Mouse (Mus musculus) CH12.LX (cell line): ENCODE measurements around the gene Fam13c. TPM values are rescaled to one million over a fixed set of nuclear protein-coding genes. Genes with fewer than 3 reads are reported as not detected.

Experiments
- DNase-seq: peaks from one replicate; pipeline ENCODE4 v3.0.0-alpha.2; 2013; ENCODE audit errors: extremely low read depth
- H3K27ac ChIP-seq: 2 replicates; pipeline ENCODE4 v1.5.1; 2012; ENCODE audit warnings: low read depth, mild to moderate bottlenecking, control low read depth, moderate library complexity; ENCODE audit not compliant: insufficient read depth
- H3K27me3 ChIP-seq: replicated peaks from 2 replicates; pipeline ENCODE3; 2012; ENCODE audit warnings: inconsistent platforms
- H3K36me3 ChIP-seq, 2 experiments: replicated peaks in 1 of 2; 2 replicates each; pipeline versions ENCODE3 to v1.6.1; 2012; ENCODE audit warnings: inconsistent platforms in 1 of 2, low read length in 1 of 2, mild to moderate bottlenecking in 1 of 2, mixed read lengths in 1 of 2, moderate library complexity in 1 of 2; ENCODE audit not compliant: control insufficient read depth in 1 of 2, insufficient read depth in 1 of 2
- H3K4me1 ChIP-seq, 2 experiments: 2 replicates each; pipeline ENCODE4 v1.6.1; 2012; ENCODE audit warnings: inconsistent platforms in 1 of 2, moderate library complexity in 1 of 2; ENCODE audit not compliant: insufficient read depth in 2 of 2, control insufficient read depth in 1 of 2
- H3K4me2 ChIP-seq: 2 replicates; pipeline ENCODE4 v1.6.1; 2012; ENCODE audit warnings: low read depth, mild to moderate bottlenecking, control low read depth; ENCODE audit not compliant: poor library complexity, insufficient read depth, severe bottlenecking
- H3K4me3 ChIP-seq, 3 experiments: fragments of 150-350 bp in 1 of 3; sonication (generic) in 1 of 3; replicated peaks in 1 of 3; 2 replicates each; pipeline versions ENCODE3 to v1.5.1; 2011 to 2012; ENCODE audit warnings: low read depth in 2 of 3, low read length in 2 of 3, mild to moderate bottlenecking in 2 of 3, moderate library complexity in 2 of 3, control low read depth in 1 of 3, improper control_type of control experiment in 1 of 3, inconsistent platforms in 1 of 3, mixed read lengths in 1 of 3; ENCODE audit not compliant: poor library complexity in 1 of 3
- H3K79me2 ChIP-seq: replicated peaks from 2 replicates; pipeline ENCODE4 v1.6.1; 2012; ENCODE audit warnings: mild to moderate bottlenecking, moderate library complexity; ENCODE audit not compliant: control insufficient read depth, poor library complexity, insufficient read depth, severe bottlenecking; ENCODE audit errors: extremely low read depth
- H3K9ac ChIP-seq: 2 replicates; pipeline ENCODE4 v1.6.1; 2012; ENCODE audit warnings: low read depth, mild to moderate bottlenecking, control low read depth, moderate library complexity; ENCODE audit not compliant: insufficient read depth
- H3K9me3 ChIP-seq: replicated peaks from 2 replicates; pipeline ENCODE3; 2012; ENCODE audit warnings: low read length, inconsistent platforms, mixed read lengths
- BHLHE40 ChIP-seq: IDR thresholded peaks from 2 replicates; pipeline ENCODE4 v1.6.1; 2011; ENCODE audit warnings: mild to moderate bottlenecking, low read depth, low read length, improper control_type of control experiment
- CTCF ChIP-seq, 2 experiments: IDR thresholded peaks in 1 of 2; conservative IDR thresholded peaks in 1 of 2; 2 replicates each; pipeline ENCODE4 v1.5.1; 2011 to 2012; ENCODE audit warnings: low read depth in 2 of 2, low read length in 2 of 2, improper control_type of control experiment in 1 of 2, inconsistent platforms in 1 of 2, mild to moderate bottlenecking in 1 of 2, moderate library complexity in 1 of 2
- E2F4 ChIP-seq: IDR thresholded peaks from 2 replicates; pipeline ENCODE4 v1.6.1; 2011; ENCODE audit warnings: low read depth, low read length, improper control_type of control experiment; ENCODE audit not compliant: insufficient replicate concordance
- GABPA ChIP-seq: IDR thresholded peaks from 2 replicates; pipeline ENCODE4 v1.6.1; 2012; ENCODE audit warnings: low read depth, low read length, improper control_type of control experiment, inconsistent platforms; ENCODE audit not compliant: insufficient replicate concordance
- HCFC1 ChIP-seq: IDR thresholded peaks from 2 replicates; pipeline ENCODE4 v1.6.1; 2012; ENCODE audit warnings: low read depth, mild to moderate bottlenecking, inconsistent platforms, low read length, improper control_type of control experiment
- JUN ChIP-seq: IDR thresholded peaks from 2 replicates; pipeline ENCODE4 v1.6.1; 2011; ENCODE audit warnings: low read depth, mild to moderate bottlenecking, low read length, improper control_type of control experiment, moderate library complexity; ENCODE audit not compliant: insufficient read depth
- JUND ChIP-seq: conservative IDR thresholded peaks from 2 replicates; pipeline ENCODE4 v1.6.1; 2011; ENCODE audit warnings: low read depth, low read length, improper control_type of control experiment
- KAT2A ChIP-seq: IDR thresholded peaks from 2 replicates; pipeline ENCODE4 v1.6.1; 2012; ENCODE audit warnings: low read length, improper control_type of control experiment, inconsistent platforms; ENCODE audit not compliant: insufficient replicate concordance
- MAZ ChIP-seq: IDR thresholded peaks from 2 replicates; pipeline ENCODE4 v1.6.1; 2012; ENCODE audit warnings: low read depth, mild to moderate bottlenecking, inconsistent platforms, low read length, improper control_type of control experiment, moderate library complexity
- MEF2A ChIP-seq: IDR thresholded peaks from 2 replicates; pipeline ENCODE4 v1.6.1; 2014; ENCODE audit warnings: low read depth, mild to moderate bottlenecking, inconsistent platforms, low read length, improper control_type of control experiment, borderline replicate concordance
- NELFE ChIP-seq: IDR thresholded peaks from 2 replicates; pipeline ENCODE4 v1.6.1; 2011; ENCODE audit warnings: low read depth, low read length, improper control_type of control experiment
- NRF1 ChIP-seq: IDR thresholded peaks from 2 replicates; pipeline ENCODE4 v1.6.1; 2014; ENCODE audit warnings: low read depth, mild to moderate bottlenecking, inconsistent platforms, low read length, improper control_type of control experiment, moderate library complexity
- POLR2A ChIP-seq: IDR thresholded peaks from 2 replicates; pipeline ENCODE4 v1.6.1; 2011; ENCODE audit warnings: low read depth, mild to moderate bottlenecking, improper control_type of control experiment, low read length
- POLR2AphosphoS2 ChIP-seq: IDR thresholded peaks from 2 replicates; pipeline ENCODE4 v1.6.1; 2011; ENCODE audit warnings: low read depth, low read length, improper control_type of control experiment
- RCOR1 ChIP-seq: conservative IDR thresholded peaks from 2 replicates; pipeline ENCODE4 v1.6.1; 2012; ENCODE audit warnings: low read depth, mild to moderate bottlenecking, inconsistent platforms, low read length, improper control_type of control experiment
- SMC3 ChIP-seq: IDR thresholded peaks from 2 replicates; pipeline ENCODE4 v1.6.1; 2011; ENCODE audit warnings: low read depth, low read length, improper control_type of control experiment
- TBP ChIP-seq: conservative IDR thresholded peaks from 2 replicates; pipeline ENCODE4 v1.6.1; 2011; ENCODE audit warnings: low read depth, low read length, improper control_type of control experiment
- UBTF ChIP-seq: IDR thresholded peaks from 2 replicates; pipeline ENCODE4 v1.6.1; 2012; ENCODE audit warnings: low read depth, mild to moderate bottlenecking, inconsistent platforms, low read length, improper control_type of control experiment, moderate library complexity
- USF1 ChIP-seq: IDR thresholded peaks from 2 replicates; pipeline ENCODE4 v1.6.1; 2014; ENCODE audit warnings: low read depth, mild to moderate bottlenecking, inconsistent platforms, low read length, improper control_type of control experiment
- ZC3H11A ChIP-seq: IDR thresholded peaks from 2 replicates; pipeline ENCODE4 v1.6.1; 2012; ENCODE audit warnings: low read depth, mild to moderate bottlenecking, inconsistent platforms, low read length, improper control_type of control experiment
- ZKSCAN1 ChIP-seq: IDR thresholded peaks from 2 replicates; pipeline ENCODE4 v1.6.1; 2012; ENCODE audit warnings: low read depth, inconsistent platforms, low read length, improper control_type of control experiment, borderline replicate concordance
- ZNF384 ChIP-seq: IDR thresholded peaks from 2 replicates; pipeline ENCODE4 v1.6.1; 2012; ENCODE audit warnings: low read depth, low read length, improper control_type of control experiment, inconsistent platforms
- dilution Hi-C: fragments of 300-500 bp; cut with MboI; formaldehyde crosslinking; loops from 2 replicates; pipeline ENCODE4 v1.14.3; 2020; ENCODE audit warnings: low sequenced_read_pairs; ENCODE audit not compliant: extremely low pct_unique_long_range_greater_than_20kb, extremely low pct_ligation_motif_present
- in situ Hi-C: fragments of 300-500 bp; cut with MboI; formaldehyde crosslinking; loops from 3 replicates; pipeline ENCODE4 v1.14.3; 2019; ENCODE audit warnings: low sequenced_read_pairs, low pct_ligation_motif_present, low pct_unique_long_range_greater_than_20kb, mixed read lengths
- polyA plus RNA-seq: library from polyadenylated mRNA; unstranded; fragments of >175 nt; gene quantifications from 2 replicates; pipeline ENCODE4 v1.2.1, GENCODE M21; 2012; ENCODE audit warnings: low read depth; ENCODE audit not compliant: insufficient read length
- total RNA-seq, 2 experiments: library from RNA; depleted of rRNA; stranded (reverse); fragments of 300-350 nt in 1 of 2; fragments of >200 nt in 1 of 2; gene quantifications; 2 replicates each; pipeline ENCODE4 v1.2.3; 2012 to 2014

The Fam13c gene
- total and polyA plus RNA-seq, 3 experiments, result not detected

GRCm38 (mm10) chr10:70493891-70494290 lies 53.6 kb downstream of the Fam13c start:
- Histone ChIP-seq H3K9ac (no peak overlapping the region), H3K27me3 (no peaks in the 10 kb centered on the region), H3K79me2 (no peaks in the 10 kb centered on the region), H3K27ac (no peak overlapping the region), H3K4me3 (no peak overlapping the region), H3K36me3 (no peaks in the 10 kb centered on the region), H3K4me2 (no peak overlapping the region), H3K9me3 (peaks cover 71% of the 10 kb centered on the region), H3K4me1 (no peaks in the 10 kb centered on the region)
- in situ Hi-C loops (no loop called here), dilution Hi-C loops (no loop called here)
- DNase-seq, result no peak
- TF ChIP-seq RCOR1, result no peak
- no peak for TF ChIP-seq BHLHE40
- no peak for TF ChIP-seq POLR2A
- TF ChIP-seq TBP, result no peak
- TF ChIP-seq E2F4, result no peak
- no peak for TF ChIP-seq MEF2A
- no peak for TF ChIP-seq POLR2AphosphoS2
- TF ChIP-seq JUND, result no peak
- TF ChIP-seq CTCF (conservative IDR thresholded peaks at IDR 0.05 in 1 of 2, IDR thresholded peaks at IDR 0.05 in 1 of 2; ENCODE audit: low read depth in 2 of 2, low read length in 2 of 2), result no peak
- TF ChIP-seq GABPA, result no peak
- no peak for TF ChIP-seq UBTF
- TF ChIP-seq ZC3H11A, result no peak
- no peak for TF ChIP-seq NELFE
- TF ChIP-seq USF1, result no peak

GRCm38 (mm10) chr10:70494441-70494840 lies 54.2 kb downstream of the Fam13c start:
- dilution Hi-C loops, result no loop called here
- H3K4me3 ChIP-seq, result no peak overlapping the region
- no peak for TF ChIP-seq SMC3
- TF ChIP-seq MAZ, result no peak
- TF ChIP-seq HCFC1, result no peak
- no peak for TF ChIP-seq KAT2A
- no peak for TF ChIP-seq USF1
- no peak for TF ChIP-seq JUND
- no peak for TF ChIP-seq GABPA
- no peak for TF ChIP-seq ZKSCAN1
- TF ChIP-seq NRF1, result no peak
- no peak for TF ChIP-seq ZNF384
- TF ChIP-seq JUN, result no peak
- peaks cover 67% of the 10 kb centered on the region for H3K9me3 ChIP-seq
- DNase-seq, result no peak
- no peaks in the 10 kb centered on the region for H3K36me3 ChIP-seq
- no peak overlapping the region for H3K9ac ChIP-seq
- H3K4me1 ChIP-seq, result no peaks in the 10 kb centered on the region
- no peak overlapping the region for H3K4me2 ChIP-seq
- in situ Hi-C loops, result no loop called here
- H3K79me2 ChIP-seq, result no peaks in the 10 kb centered on the region
- no peaks in the 10 kb centered on the region for H3K27me3 ChIP-seq
- no peak overlapping the region for H3K27ac ChIP-seq
